Mouse (Mus musculus) embryonic facial prominence, embryonic 13.5 days (tissue): ENCODE results near the gene Kcnk2. TPM values are rescaled to one million over a fixed set of nuclear protein-coding genes. Genes with fewer than 3 reads are reported as not detected.

Experiments used
- ATAC-seq: fragments of 200-750 bp; cut with Nextera tagmentation; 2 replicates; pipeline ENCODE4 v1.8.0; 2017; ENCODE audit warnings: low read depth; ENCODE audit not compliant: insufficient number of reproducible peaks, insufficient read depth, low FRiP score, low TSS enrichment
- H3K27ac ChIP-seq: fragments of 300-500 bp; sonication (generic); 2 replicates; pipeline ENCODE4 v1.5.1; 2015; ENCODE audit warnings: moderate library complexity, mild to moderate bottlenecking, inconsistent platforms
- H3K27me3 ChIP-seq: fragments of 300-500 bp; sonication (generic); 2 replicates; pipeline ENCODE4 v1.6.1; 2015; ENCODE audit warnings: mild to moderate bottlenecking, inconsistent platforms
- H3K36me3 ChIP-seq: fragments of 300-500 bp; sonication (generic); 2 replicates; pipeline ENCODE4 v1.6.1; 2015; ENCODE audit warnings: mild to moderate bottlenecking, inconsistent platforms
- H3K4me1 ChIP-seq: fragments of 300-500 bp; sonication (generic); 2 replicates; pipeline ENCODE4 v1.6.1; 2015; ENCODE audit warnings: inconsistent platforms
- H3K4me2 ChIP-seq: fragments of 300-500 bp; sonication (generic); 2 replicates; pipeline ENCODE4 v1.6.1; 2015; ENCODE audit warnings: moderate library complexity, mild to moderate bottlenecking, inconsistent platforms
- H3K4me3 ChIP-seq: fragments of 300-500 bp; sonication (generic); 2 replicates; pipeline ENCODE4 v1.5.1; 2015; ENCODE audit warnings: mild to moderate bottlenecking, inconsistent platforms
- H3K9ac ChIP-seq: fragments of 300-500 bp; sonication (generic); 2 replicates; pipeline ENCODE4 v1.6.1; 2015; ENCODE audit warnings: mild to moderate bottlenecking, inconsistent platforms
- H3K9me3 ChIP-seq: fragments of 300-500 bp; sonication (generic); 2 replicates; pipeline ENCODE4 v1.6.1; 2016; ENCODE audit warnings: inconsistent platforms
- WGBS: fragments of 180-500 bp; shearing (Covaris S2); methylation state at CpG from one replicate; pipeline ENCODE4 v1.1.7; 2015; ENCODE audit warnings: mixed read lengths; 5-methylcytosine and 5-hydroxymethylcytosine counted together
- polyA plus RNA-seq: library from polyadenylated mRNA; unstranded; fragments of >200 nt; fragmentation: Nextera tagmentation; extraction: Ambion mirVana; gene quantifications from 2 replicates; pipeline ENCODE4 v1.2.1, GENCODE M21; 2015

Kcnk2 gene
- polyA plus RNA-seq, 1 experiment from 2014 or later: 9.5 TPM

DNA sequence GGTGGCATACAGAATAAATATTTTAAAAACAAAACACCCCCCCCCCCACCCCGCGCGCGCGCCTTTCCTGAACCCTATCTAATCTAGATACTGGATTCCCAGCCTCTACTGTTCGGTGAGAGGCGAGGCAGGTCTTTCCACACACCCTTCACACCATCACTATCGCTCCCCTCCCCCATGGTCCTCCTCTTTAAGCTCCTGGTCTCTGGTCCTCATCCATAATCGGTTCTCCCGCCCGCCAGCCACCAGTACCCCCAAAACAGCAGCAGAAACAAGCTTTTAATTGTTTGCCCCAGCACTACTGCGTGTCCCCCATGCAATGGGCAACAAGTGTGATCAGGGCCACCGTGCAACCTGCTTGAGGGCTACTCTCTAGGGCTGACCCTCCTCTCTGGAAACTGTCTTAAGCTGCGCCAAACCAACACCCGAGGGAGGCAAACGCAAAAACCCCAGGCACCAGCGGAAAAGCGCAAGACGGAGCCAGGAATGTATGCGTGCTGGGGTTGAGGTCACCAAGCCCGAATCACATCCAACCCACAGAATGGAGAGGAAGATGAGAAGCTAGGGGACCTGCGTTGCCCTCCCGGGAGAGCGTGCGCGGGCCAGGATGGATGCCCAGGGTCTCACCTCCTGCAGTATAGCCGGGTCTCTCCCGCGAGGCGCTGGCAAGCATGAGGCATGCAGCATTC, 59.5 kb downstream of the Kcnk2 start:
- Histone ChIP-seq H3K4me2 (peak overlapping the region; percentile 96), H3K9me3 (no peaks in the 10 kb centered on the region), H3K27ac (no peak overlapping the region), H3K36me3 (no peaks in the 10 kb centered on the region), H3K4me3 (peak overlapping the region; percentile 73), H3K4me1 (peaks cover 10% of the 10 kb centered on the region), H3K27me3 (peaks cover 36% of the 10 kb centered on the region; the same call in 1 of the 2 replicates), H3K9ac (peak overlapping the region; percentile 82)
- no peak for ATAC-seq
- 2% methylated on average over 30 of the region's 30 CpGs for WGBS

DNA sequence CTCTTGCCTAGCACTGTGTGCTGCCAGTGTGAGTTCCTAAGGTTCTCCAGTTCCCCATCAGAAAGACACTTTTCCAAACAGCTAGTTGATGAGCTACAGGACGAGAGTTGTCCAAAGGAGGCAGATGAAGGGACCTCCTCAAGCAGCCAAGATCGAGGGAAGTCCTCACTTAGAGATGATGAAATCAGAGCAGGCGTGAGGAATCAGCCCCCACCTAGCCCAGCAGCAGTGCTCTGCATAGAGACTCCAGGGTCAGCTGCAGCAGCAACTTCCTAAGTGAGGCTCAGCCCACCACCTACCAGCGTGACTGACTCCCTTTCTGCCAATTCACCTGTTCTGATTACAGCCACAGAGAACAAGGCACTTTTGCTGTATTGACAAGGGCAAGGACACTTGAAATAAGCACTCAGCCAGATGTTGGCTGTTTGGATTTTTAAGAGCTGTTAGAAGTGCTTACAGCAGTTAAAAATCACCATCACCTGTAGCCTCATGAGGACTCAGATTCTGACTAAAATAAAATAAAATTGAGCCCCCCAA, 60.6 kb downstream of the Kcnk2 start:
- no peak overlapping the region for H3K27ac ChIP-seq
- H3K9ac ChIP-seq: no peak overlapping the region
- H3K4me3 ChIP-seq: peak overlapping the region; percentile 13; the same call in 1 of the 2 replicates
- peak overlapping the region; percentile 24; the same call in 1 of the 2 replicates for H3K4me2 ChIP-seq
- no peaks in the 10 kb centered on the region for H3K36me3 ChIP-seq
- WGBS: 41% methylated on average over 4 of the region's 4 CpGs
- peaks cover 10% of the 10 kb centered on the region for H3K4me1 ChIP-seq
- peaks cover 36% of the 10 kb centered on the region; the same call in 1 of the 2 replicates for H3K27me3 ChIP-seq
- no peaks in the 10 kb centered on the region for H3K9me3 ChIP-seq
- ATAC-seq: no peak

DNA sequence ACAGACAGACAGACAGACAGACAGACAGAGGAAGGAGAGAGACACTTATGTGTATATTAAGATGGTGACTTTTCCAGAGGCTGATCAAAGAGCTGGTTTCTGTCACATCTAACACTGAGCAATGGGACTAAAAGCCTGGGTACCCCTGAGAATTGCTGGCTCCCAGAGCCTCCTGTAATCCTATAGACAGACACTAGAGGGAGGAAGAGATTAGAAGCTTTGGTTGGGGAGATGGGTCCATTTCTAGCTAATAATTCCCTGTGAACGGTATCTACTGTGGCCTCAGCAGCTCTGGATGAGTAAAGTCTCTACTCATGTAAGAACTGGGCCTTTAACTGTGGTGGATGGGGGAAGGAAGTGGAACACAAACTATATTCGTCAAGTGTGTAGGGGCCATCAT, 86.2 kb downstream of the Kcnk2 start:
- ATAC-seq: no peak
- Histone ChIP-seq H3K9ac (no peak overlapping the region), H3K27me3 (no peaks in the 10 kb centered on the region), H3K36me3 (no peaks in the 10 kb centered on the region), H3K4me2 (no peak overlapping the region), H3K9me3 (no peaks in the 10 kb centered on the region), H3K27ac (no peak overlapping the region), H3K4me3 (no peak overlapping the region), H3K4me1 (no peaks in the 10 kb centered on the region)
- WGBS: 61% methylated on average over 2 of the region's 2 CpGs

DNA sequence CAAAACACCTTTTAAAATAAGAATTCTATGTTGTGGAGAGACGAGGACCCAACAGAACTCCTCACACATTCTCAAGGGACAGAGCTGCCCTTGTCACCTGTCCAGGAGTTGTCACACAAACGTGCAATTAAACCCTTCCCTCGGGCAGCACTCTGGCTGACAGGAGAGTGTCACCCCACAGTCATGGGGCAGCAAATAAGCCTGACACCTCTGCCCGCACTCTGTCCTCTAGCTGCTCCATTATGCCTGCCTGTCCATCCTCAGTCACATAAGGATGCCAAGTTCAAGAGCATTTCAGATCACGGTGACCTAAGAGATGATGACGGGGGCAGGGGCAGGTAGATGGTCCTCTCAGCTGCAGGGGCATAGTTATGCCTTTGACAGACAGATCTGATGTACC, 87.6 kb downstream of the Kcnk2 start:
- H3K36me3 ChIP-seq: no peaks in the 10 kb centered on the region
- WGBS: 67% methylated on average over 6 of the region's 6 CpGs

DNA sequence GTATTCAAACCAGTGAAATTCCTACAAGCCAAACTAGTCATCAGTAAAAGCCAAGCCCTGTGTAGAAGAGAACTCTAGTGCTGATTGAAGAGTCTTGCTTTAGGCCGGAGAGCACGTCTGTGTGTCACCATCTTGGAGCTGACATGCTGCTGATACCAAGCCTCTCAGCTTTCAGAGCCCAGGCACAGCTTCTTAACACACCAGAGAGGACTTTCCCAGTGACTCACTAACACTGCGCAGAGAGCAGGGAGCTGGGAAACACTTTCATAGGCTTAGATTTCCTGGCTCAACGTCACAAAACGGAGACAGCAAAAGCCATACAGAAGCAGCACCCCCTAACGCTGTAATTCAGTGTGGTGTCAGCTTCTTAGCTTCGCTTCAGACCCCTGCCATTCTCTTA, 88.3 kb downstream of the Kcnk2 start:
- no peaks in the 10 kb centered on the region for H3K9me3 ChIP-seq
- ATAC-seq: no peak
- no peak overlapping the region for H3K27ac ChIP-seq
- no peak overlapping the region for H3K4me3 ChIP-seq
- H3K27me3 ChIP-seq: no peaks in the 10 kb centered on the region
- H3K9ac ChIP-seq: no peak overlapping the region
- H3K4me2 ChIP-seq: no peak overlapping the region
- no peaks in the 10 kb centered on the region for H3K36me3 ChIP-seq
- peaks cover 3% of the 10 kb centered on the region; the same call in 1 of the 2 replicates for H3K4me1 ChIP-seq
- 76% methylated on average over 7 of the region's 7 CpGs for WGBS

More for the DNA sequence above, 87.6 kb downstream of the Kcnk2 start:
- H3K9me3 ChIP-seq: no peaks in the 10 kb centered on the region
- no peak overlapping the region for H3K9ac ChIP-seq
- no peaks in the 10 kb centered on the region for H3K27me3 ChIP-seq
- H3K4me2 ChIP-seq: no peak overlapping the region
- H3K4me3 ChIP-seq: no peak overlapping the region
- peaks cover 3% of the 10 kb centered on the region; the same call in 1 of the 2 replicates for H3K4me1 ChIP-seq
- no peak overlapping the region for H3K27ac ChIP-seq
- no peak for ATAC-seq

DNA sequence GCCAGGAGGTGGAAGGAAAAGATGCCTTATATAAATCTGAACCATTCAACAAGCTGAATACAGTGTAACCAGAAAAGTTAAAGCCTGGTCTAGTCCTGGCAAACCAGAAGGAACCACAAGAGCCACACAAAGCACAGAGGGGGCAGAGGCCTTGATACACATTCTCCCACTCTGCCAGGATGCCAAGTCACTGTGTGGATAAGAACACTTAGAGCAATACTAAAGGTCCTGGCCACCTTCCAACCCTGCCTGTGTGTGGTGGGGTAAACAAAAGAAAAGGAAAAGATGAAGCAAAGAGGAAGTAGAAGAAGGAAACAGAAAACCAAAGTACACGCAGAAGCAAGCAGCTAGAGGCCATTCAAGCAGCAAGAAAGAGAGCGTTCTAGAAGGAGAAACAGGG, 91.9 kb downstream of the Kcnk2 start:
- H3K27me3 ChIP-seq: no peaks in the 10 kb centered on the region
- no peak overlapping the region for H3K4me3 ChIP-seq
- no peak overlapping the region for H3K4me2 ChIP-seq
- WGBS: 73% methylated on average over 2 of the region's 2 CpGs
- peaks cover 3% of the 10 kb centered on the region; the same call in 1 of the 2 replicates for H3K4me1 ChIP-seq
- no peak overlapping the region for H3K9ac ChIP-seq
- H3K9me3 ChIP-seq: no peaks in the 10 kb centered on the region
- no peaks in the 10 kb centered on the region for H3K36me3 ChIP-seq
- H3K27ac ChIP-seq: no peak overlapping the region
- no peak for ATAC-seq

DNA sequence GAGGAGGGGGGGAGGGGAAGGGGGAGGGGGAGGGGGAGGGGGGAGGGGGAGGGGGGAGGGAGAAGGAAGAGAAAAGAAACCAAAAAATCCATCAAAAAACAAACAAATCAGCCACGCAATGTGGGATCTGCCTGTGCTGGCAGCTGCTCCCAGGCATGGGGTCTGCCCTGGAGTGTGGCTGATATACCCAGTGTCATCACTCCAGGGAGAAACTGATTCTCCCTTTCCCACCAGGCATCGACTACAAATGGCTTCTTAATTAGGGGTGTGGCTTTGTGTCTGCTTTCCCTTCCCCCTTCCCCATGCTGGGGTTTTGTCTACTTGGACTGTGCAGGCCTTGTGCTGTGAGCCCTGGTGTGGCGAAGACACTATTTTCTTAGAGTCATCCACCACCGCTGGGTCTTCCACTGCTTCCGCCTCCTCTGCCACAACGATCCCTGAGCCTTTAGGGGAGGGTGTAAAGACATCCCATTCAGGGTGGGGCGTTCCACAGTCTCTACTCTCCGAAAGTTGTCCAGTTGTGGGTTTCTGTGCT, 97.0 kb downstream of the Kcnk2 start:
- Histone ChIP-seq H3K27ac (no peak overlapping the region), H3K27me3 (no peaks in the 10 kb centered on the region), H3K36me3 (no peaks in the 10 kb centered on the region), H3K4me2 (no peak overlapping the region), H3K9ac (no peak overlapping the region), H3K9me3 (no peaks in the 10 kb centered on the region), H3K4me1 (no peaks in the 10 kb centered on the region), H3K4me3 (no peak overlapping the region)
- WGBS: 81% methylated on average over 8 of the region's 8 CpGs
- ATAC-seq: no peak

DNA sequence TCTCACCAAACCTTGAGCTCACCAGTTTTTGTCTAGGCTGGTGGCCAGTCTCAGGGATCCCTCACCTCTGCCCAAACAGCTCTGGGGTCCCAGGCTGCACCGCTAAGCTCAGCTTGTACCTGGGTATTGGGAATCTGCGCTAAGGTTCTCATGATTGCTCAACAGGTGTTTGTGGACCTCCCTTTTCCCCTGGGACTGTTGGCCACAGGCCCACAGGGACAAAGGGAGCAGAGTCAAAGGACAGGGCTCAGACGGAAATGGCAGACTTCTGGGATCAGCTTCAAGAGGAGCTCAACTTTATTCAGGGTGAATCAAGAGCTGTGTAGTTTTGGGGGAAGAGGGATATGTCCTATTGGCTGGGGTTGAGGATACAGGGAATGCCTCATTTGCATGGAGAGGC, 99.1 kb downstream of the Kcnk2 start:
- Histone ChIP-seq H3K9me3 (no peaks in the 10 kb centered on the region), H3K27me3 (no peaks in the 10 kb centered on the region), H3K4me1 (no peaks in the 10 kb centered on the region), H3K4me3 (no peak overlapping the region), H3K36me3 (no peaks in the 10 kb centered on the region), H3K27ac (no peak overlapping the region), H3K9ac (no peak overlapping the region), H3K4me2 (no peak overlapping the region)
- 85% methylated on average over 3 of the region's 3 CpGs for WGBS
- ATAC-seq: no peak

DNA sequence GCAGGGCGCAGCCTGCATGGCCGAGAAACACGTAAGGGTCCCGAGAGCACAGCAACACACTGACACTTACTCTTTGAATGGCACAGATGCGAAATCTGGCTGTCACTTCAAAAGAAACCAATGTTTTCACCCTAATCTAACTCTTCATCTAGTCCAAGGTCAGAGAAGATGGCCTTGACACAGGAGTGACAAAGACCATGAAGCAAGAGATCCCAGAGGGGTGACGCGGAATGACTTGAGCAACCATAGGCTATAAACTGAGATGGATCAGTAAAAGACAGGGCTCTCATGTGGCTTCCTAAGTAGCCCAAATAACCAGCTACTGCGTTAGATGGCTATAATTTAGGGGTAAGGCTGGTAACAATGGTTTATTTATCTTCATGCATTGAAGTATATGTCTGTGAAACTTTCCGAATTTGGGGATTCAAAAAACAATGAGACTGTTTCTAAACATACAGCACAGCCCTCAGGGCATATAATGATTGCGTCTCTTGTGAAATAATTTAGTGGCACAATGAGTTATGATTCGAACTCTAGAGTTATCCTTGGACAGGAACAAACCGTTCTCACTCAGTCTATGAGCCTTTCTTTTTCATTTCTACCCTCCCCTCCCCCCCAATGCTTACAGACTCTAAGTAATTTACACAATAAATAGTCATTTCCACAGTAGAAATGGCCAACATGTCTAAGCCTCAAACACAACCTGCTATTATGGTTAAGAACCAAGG, 108.2 kb downstream of the Kcnk2 start:
- Histone ChIP-seq H3K4me3 (no peak overlapping the region), H3K9me3 (no peaks in the 10 kb centered on the region), H3K36me3 (no peaks in the 10 kb centered on the region), H3K27ac (no peak overlapping the region), H3K9ac (no peak overlapping the region), H3K27me3 (no peaks in the 10 kb centered on the region), H3K4me2 (no peak overlapping the region), H3K4me1 (no peaks in the 10 kb centered on the region; the same call in 1 of the 2 replicates)
- ATAC-seq: no peak
- 80% methylated on average over 12 of the region's 12 CpGs for WGBS

DNA sequence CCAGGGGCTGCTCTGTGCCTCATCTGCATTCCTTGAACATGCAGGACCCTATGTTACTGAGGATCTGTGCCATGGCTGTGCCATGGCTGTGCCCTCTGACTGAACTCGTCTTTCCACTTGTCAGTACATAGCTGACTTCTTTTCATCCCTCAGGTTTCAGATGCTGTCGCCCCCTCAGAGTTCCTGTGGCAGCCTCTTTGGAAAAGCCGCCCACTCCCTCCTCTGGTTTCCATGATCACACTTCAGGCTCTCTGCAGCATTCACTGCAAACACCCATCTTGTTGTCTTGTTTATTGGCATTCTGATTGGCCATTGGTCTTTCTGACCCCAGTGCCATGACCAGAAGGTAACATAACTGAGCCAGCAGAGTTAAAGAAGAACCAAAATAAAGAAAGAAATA, 111.2 kb downstream of the Kcnk2 start:
- no peaks in the 10 kb centered on the region for H3K36me3 ChIP-seq
- 69% methylated on average over 3 of the region's 3 CpGs for WGBS
- H3K9ac ChIP-seq: no peak overlapping the region
- H3K4me1 ChIP-seq: no peaks in the 10 kb centered on the region; the same call in 1 of the 2 replicates
- ATAC-seq: no peak
- H3K4me3 ChIP-seq: no peak overlapping the region
- no peaks in the 10 kb centered on the region for H3K27me3 ChIP-seq
- H3K4me2 ChIP-seq: no peak overlapping the region
- no peak overlapping the region for H3K27ac ChIP-seq
- H3K9me3 ChIP-seq: no peaks in the 10 kb centered on the region

DNA sequence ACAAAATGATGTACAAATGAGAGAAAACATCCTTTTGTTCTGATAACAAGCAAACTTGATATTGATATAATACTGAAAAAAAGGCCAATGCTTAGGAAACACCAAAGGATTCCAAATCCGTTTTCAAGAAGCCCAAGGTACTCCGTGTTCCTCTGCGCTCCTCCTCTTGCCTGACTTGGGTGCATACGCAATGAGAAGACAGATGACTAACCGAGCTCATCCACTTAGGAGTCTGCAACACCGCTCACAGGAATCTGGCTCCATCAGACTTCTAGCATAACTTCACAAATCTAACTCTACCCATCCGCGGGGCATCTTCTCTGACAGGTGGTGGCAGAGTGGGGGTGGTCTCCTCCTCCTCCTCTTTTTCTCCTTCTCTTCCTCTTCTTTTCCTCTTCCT, 113.1 kb downstream of the Kcnk2 start:
- no peak overlapping the region for H3K4me3 ChIP-seq

More for the DNA sequence above, 113.1 kb downstream of the Kcnk2 start:
- Histone ChIP-seq H3K27ac (no peak overlapping the region), H3K9me3 (no peaks in the 10 kb centered on the region), H3K4me1 (no peaks in the 10 kb centered on the region; the same call in 1 of the 2 replicates), H3K4me2 (no peak overlapping the region), H3K9ac (no peak overlapping the region), H3K27me3 (no peaks in the 10 kb centered on the region), H3K36me3 (no peaks in the 10 kb centered on the region; the same call in 1 of the 2 replicates)
- no peak for ATAC-seq
- WGBS: 88% methylated on average over 8 of the region's 8 CpGs
